Mouse (Mus musculus): ENCODE data around the gene Col4a4. TPM values are rescaled to one million over a fixed set of nuclear protein-coding genes. Genes with fewer than 3 reads are reported as not detected.

Gene Col4a4
- polyA plus RNA-seq, 1 experiment from 2014 or later, result 0.67 TPM

DNA sequence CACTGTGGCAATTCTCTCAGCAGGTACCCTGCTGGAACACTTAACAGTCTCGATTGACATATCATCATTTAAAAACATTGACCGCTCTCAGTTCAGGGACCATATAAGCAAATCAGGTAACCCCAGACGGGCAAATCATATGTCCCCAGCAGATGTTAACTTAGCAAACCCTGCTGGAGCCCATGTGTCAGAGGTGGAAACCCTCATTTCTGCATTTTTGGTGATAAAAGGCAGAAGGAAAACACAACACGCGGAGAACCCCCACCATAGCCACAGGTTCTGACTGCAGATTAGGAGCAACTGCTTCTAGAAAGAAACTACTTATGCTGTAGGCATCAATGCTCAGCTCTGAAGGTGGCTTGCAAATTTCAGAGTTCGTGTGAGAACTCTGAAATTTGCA, 38.3 kb upstream of the Col4a4 start:
- Histone ChIP-seq H3K36me3 (ENCODE audit: control insufficient read depth, insufficient read depth) (no peaks in the 10 kb centered on the region), H3K4me2 (ENCODE audit: low read depth, low read length) (no peak overlapping the region), H3K4me1 (ENCODE audit: control insufficient read depth, insufficient read depth, low read length) (no peaks in the 10 kb centered on the region; the same call in 1 of the 2 replicates), H3K9ac (ENCODE audit: low read length) (no peak overlapping the region), H3K9me3 (replicated peaks; ENCODE audit: control insufficient read depth, low read length) (no peaks in the 10 kb centered on the region), H3K27ac (ENCODE audit: low read length) (no peak overlapping the region), H3K4me3 (ENCODE audit: low read length) (no peak overlapping the region), H3K27me3 (ENCODE audit: control insufficient read depth, insufficient read depth, low read length) (no peaks in the 10 kb centered on the region; the same call in 1 of the 2 replicates)
- ATAC-seq (replicated peaks; ENCODE audit: extremely low read depth, insufficient read depth, low FRiP score), result no peak
- 78% methylated on average over 6 of the region's 6 CpGs for WGBS

DNA sequence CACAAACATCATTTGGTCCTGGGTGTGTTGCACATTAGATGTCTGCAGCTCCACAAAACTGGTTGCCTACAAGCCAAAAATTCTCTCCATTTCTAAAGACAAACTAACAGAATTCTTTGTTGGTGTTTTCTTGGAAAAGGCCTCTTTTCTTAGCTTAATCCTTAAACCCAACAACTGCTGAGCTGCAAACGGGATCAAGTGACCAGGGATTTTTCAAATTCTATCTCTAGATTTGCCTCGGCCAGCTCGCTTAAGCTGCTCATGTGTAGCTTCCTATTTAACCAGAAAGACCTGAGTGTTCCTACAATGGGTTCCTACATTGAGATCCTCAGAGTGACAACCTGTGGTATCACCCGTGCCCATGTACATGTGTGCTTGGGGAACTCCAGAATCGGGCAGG, 33.3 kb upstream of the Col4a4 start:
- Histone ChIP-seq H3K4me2 (ENCODE audit: low read depth, low read length) (no peak overlapping the region), H3K9me3 (replicated peaks; ENCODE audit: control insufficient read depth, low read length) (no peaks in the 10 kb centered on the region), H3K27me3 (ENCODE audit: control insufficient read depth, insufficient read depth, low read length) (no peaks in the 10 kb centered on the region; the same call in 1 of the 2 replicates), H3K4me3 (ENCODE audit: low read length) (no peak overlapping the region), H3K36me3 (ENCODE audit: control insufficient read depth, insufficient read depth) (no peaks in the 10 kb centered on the region), H3K27ac (ENCODE audit: low read length) (no peak overlapping the region), H3K4me1 (ENCODE audit: control insufficient read depth, insufficient read depth, low read length) (no peaks in the 10 kb centered on the region), H3K9ac (ENCODE audit: low read length) (no peak overlapping the region)
- WGBS, result 86% methylated on average over 5 of the region's 5 CpGs
- ATAC-seq (replicated peaks; ENCODE audit: extremely low read depth, insufficient read depth, low FRiP score), result no peak

GRCm38 (mm10) chr1:82618592-82618991, 31.9 kb upstream of the Col4a4 start:
- H3K9me3 ChIP-seq (replicated peaks; ENCODE audit: control insufficient read depth, low read length), result no peaks in the 10 kb centered on the region
- H3K36me3 ChIP-seq (ENCODE audit: control insufficient read depth, insufficient read depth), result no peaks in the 10 kb centered on the region
- H3K4me1 ChIP-seq (ENCODE audit: control insufficient read depth, insufficient read depth, low read length), result no peaks in the 10 kb centered on the region
- no peak for ATAC-seq (replicated peaks; ENCODE audit: extremely low read depth, insufficient read depth, low FRiP score)
- H3K27me3 ChIP-seq (ENCODE audit: control insufficient read depth, insufficient read depth, low read length), result no peaks in the 10 kb centered on the region; the same call in 1 of the 2 replicates
- no peak overlapping the region for H3K27ac ChIP-seq (ENCODE audit: low read length)
- no peak overlapping the region for H3K4me3 ChIP-seq (ENCODE audit: low read length)
- no peak overlapping the region for H3K9ac ChIP-seq (ENCODE audit: low read length)
- H3K4me2 ChIP-seq (ENCODE audit: low read depth, low read length), result no peak overlapping the region
- 71% methylated on average over 5 of the region's 5 CpGs for WGBS

GRCm38 (mm10) chr1:82618001-82618400, 31.4 kb upstream of the Col4a4 start:
- no peak overlapping the region for H3K27ac ChIP-seq (ENCODE audit: low read length)
- H3K9me3 ChIP-seq (replicated peaks; ENCODE audit: control insufficient read depth, low read length), result no peaks in the 10 kb centered on the region
- no peak overlapping the region for H3K9ac ChIP-seq (ENCODE audit: low read length)
- no peak overlapping the region for H3K4me2 ChIP-seq (ENCODE audit: low read depth, low read length)
- no peak for ATAC-seq (replicated peaks; ENCODE audit: extremely low read depth, insufficient read depth, low FRiP score)
- H3K4me1 ChIP-seq (ENCODE audit: control insufficient read depth, insufficient read depth, low read length), result no peaks in the 10 kb centered on the region
- H3K36me3 ChIP-seq (ENCODE audit: control insufficient read depth, insufficient read depth), result no peaks in the 10 kb centered on the region
- no peak overlapping the region for H3K4me3 ChIP-seq (ENCODE audit: low read length)
- H3K27me3 ChIP-seq (ENCODE audit: control insufficient read depth, insufficient read depth, low read length), result no peaks in the 10 kb centered on the region; the same call in 1 of the 2 replicates
- 72% methylated on average over 5 of the region's 5 CpGs for WGBS

DNA sequence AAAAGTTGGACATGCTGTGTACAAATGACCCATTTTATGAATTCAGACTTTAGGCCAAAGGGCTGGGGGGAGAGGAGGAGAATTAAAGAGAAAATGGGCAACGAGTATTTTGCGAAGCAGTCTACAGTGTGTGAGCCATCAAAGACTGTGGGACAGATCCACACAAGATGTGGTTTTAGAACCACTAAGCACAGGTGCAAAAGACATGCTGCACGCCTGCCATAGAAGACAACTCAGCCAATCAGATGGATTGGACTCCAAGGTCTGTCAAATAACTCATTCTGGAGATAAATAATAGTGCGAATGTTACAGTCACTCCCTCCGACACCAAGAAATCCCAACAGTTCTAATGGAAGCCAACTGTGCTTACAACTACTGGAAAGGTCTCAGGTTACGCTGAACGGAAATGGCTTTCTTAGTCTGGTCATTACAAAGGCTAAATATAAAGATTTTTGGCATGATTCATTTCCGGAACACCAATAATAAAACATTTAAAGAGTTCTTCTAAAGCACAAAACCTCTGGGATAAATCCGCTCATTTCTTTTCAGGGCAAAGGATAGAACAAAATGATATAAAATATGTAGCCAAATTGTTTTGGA, 25.5 kb upstream of the Col4a4 start:
- H3K4me1 ChIP-seq (ENCODE audit: control insufficient read depth, insufficient read depth, low read length), result no peaks in the 10 kb centered on the region; the same call in 1 of the 2 replicates
- H3K4me2 ChIP-seq (ENCODE audit: low read depth, low read length), result no peak overlapping the region
- ATAC-seq (replicated peaks; ENCODE audit: extremely low read depth, insufficient read depth, low FRiP score), result no peak
- no peaks in the 10 kb centered on the region for H3K9me3 ChIP-seq (replicated peaks; ENCODE audit: control insufficient read depth, low read length)
- no peak overlapping the region for H3K9ac ChIP-seq (ENCODE audit: low read length)
- H3K27me3 ChIP-seq (ENCODE audit: control insufficient read depth, insufficient read depth, low read length), result no peaks in the 10 kb centered on the region; the same call in 1 of the 2 replicates
- no peak overlapping the region for H3K4me3 ChIP-seq (ENCODE audit: low read length)
- 77% methylated on average over 9 of the region's 9 CpGs for WGBS
- H3K27ac ChIP-seq (ENCODE audit: low read length), result no peak overlapping the region
- no peaks in the 10 kb centered on the region for H3K36me3 ChIP-seq (ENCODE audit: control insufficient read depth, insufficient read depth)

- Histone ChIP-seq H3K27me3 (ENCODE audit: control insufficient read depth, insufficient read depth, low read length) (no peaks in the 10 kb centered on the region), H3K4me2 (ENCODE audit: low read depth, low read length) (no peak overlapping the region), H3K9ac (ENCODE audit: low read length) (no peak overlapping the region), H3K36me3 (ENCODE audit: control insufficient read depth, insufficient read depth) (no peaks in the 10 kb centered on the region), H3K4me1 (ENCODE audit: control insufficient read depth, insufficient read depth, low read length) (no peaks in the 10 kb centered on the region; the same call in 1 of the 2 replicates), H3K9me3 (replicated peaks; ENCODE audit: control insufficient read depth, low read length) (no peaks in the 10 kb centered on the region), H3K27ac (ENCODE audit: low read length) (no peak overlapping the region), H3K4me3 (ENCODE audit: low read length) (no peak overlapping the region)
- WGBS, result 53% methylated on average over 9 of the region's 9 CpGs
- ATAC-seq (replicated peaks; ENCODE audit: extremely low read depth, insufficient read depth, low FRiP score), result no peak
Measured at GRCm38 (mm10) chr1:82608646-82609262, 22.1 kb upstream of the Col4a4 start.

DNA sequence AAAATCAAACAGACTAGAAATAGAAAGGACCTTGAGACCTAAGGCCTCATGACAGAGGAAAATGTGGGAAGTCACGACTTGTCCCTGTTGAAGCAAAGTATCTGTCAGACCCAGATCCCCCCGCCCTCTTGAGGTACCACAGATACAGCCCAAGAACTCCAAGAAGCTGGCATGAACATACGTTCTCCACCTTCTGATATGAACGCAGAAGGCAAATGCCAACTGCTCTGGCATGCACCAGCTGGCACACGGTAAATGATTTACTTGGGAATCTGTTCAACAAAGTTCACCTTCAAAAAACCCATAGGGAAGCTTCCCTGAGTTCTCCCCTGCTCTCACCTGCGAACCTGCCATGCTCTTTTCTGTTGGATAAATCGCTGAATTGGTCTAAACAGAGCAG, 19.2 kb upstream of the Col4a4 start:
- H3K9ac ChIP-seq (ENCODE audit: low read length), result no peak overlapping the region
- no peak for ATAC-seq (replicated peaks; ENCODE audit: extremely low read depth, insufficient read depth, low FRiP score)
- H3K27ac ChIP-seq (ENCODE audit: low read length), result no peak overlapping the region
- no peak overlapping the region for H3K4me3 ChIP-seq (ENCODE audit: low read length)
- H3K27me3 ChIP-seq (ENCODE audit: control insufficient read depth, insufficient read depth, low read length), result no peaks in the 10 kb centered on the region
- H3K4me1 ChIP-seq (ENCODE audit: control insufficient read depth, insufficient read depth, low read length), result no peaks in the 10 kb centered on the region; the same call in none of the 2 replicates
- H3K9me3 ChIP-seq (replicated peaks; ENCODE audit: control insufficient read depth, low read length), result no peaks in the 10 kb centered on the region
- 73% methylated on average over 7 of the region's 7 CpGs for WGBS
- no peak overlapping the region for H3K4me2 ChIP-seq (ENCODE audit: low read depth, low read length)
- H3K36me3 ChIP-seq (ENCODE audit: control insufficient read depth, insufficient read depth), result no peaks in the 10 kb centered on the region

GRCm38 (mm10) chr1:82605347-82605746, 18.7 kb upstream of the Col4a4 start:
- ATAC-seq (replicated peaks; ENCODE audit: extremely low read depth, insufficient read depth, low FRiP score), result no peak

GRCm38 (mm10) chr1:82603198-82603950, 16.7 kb upstream of the Col4a4 start:
- 49% methylated on average over 7 of the region's 7 CpGs for whole genome bisulfite sequencing
- no peaks in the 10 kb centered on the region for H3K36me3 ChIP-seq (ENCODE audit: control insufficient read depth, insufficient read depth)
- H3K9ac ChIP-seq (ENCODE audit: low read length), result no peak overlapping the region
- H3K4me1 ChIP-seq (ENCODE audit: control insufficient read depth, insufficient read depth, low read length), result no peaks in the 10 kb centered on the region; the same call in 1 of the 2 replicates
- no peak overlapping the region for H3K4me3 ChIP-seq (ENCODE audit: low read length)
- H3K27ac ChIP-seq (ENCODE audit: low read length), result no peak overlapping the region
- no peak overlapping the region for H3K4me2 ChIP-seq (ENCODE audit: low read depth, low read length)
- no peaks in the 10 kb centered on the region for H3K9me3 ChIP-seq (replicated peaks; ENCODE audit: control insufficient read depth, low read length)
- ATAC-seq (replicated peaks; ENCODE audit: extremely low read depth, insufficient read depth, low FRiP score), result no peak
- no peaks in the 10 kb centered on the region for H3K27me3 ChIP-seq (ENCODE audit: control insufficient read depth, insufficient read depth, low read length)

More at GRCm38 (mm10) chr1:82605347-82605746, 18.7 kb upstream of the Col4a4 start:
- 79% methylated on average over 7 of the region's 7 CpGs for WGBS
- Histone ChIP-seq H3K4me3 (ENCODE audit: low read length) (no peak overlapping the region), H3K4me1 (ENCODE audit: control insufficient read depth, insufficient read depth, low read length) (no peaks in the 10 kb centered on the region; the same call in none of the 2 replicates), H3K27me3 (ENCODE audit: control insufficient read depth, insufficient read depth, low read length) (no peaks in the 10 kb centered on the region), H3K4me2 (ENCODE audit: low read depth, low read length) (no peak overlapping the region), H3K9ac (ENCODE audit: low read length) (no peak overlapping the region), H3K27ac (ENCODE audit: low read length) (no peak overlapping the region), H3K36me3 (ENCODE audit: control insufficient read depth, insufficient read depth) (no peaks in the 10 kb centered on the region), H3K9me3 (replicated peaks; ENCODE audit: control insufficient read depth, low read length) (no peaks in the 10 kb centered on the region)

Measured in heart, embryonic 16.5 days (tissue).